Mouse (Mus musculus): ENCODE data around the gene Fasn. TPM values are rescaled to one million over a fixed set of nuclear protein-coding genes. Genes with fewer than 3 reads are reported as not detected.

Fasn gene
- polyA plus RNA-seq, 1 experiment: 61.2 TPM

DNA sequence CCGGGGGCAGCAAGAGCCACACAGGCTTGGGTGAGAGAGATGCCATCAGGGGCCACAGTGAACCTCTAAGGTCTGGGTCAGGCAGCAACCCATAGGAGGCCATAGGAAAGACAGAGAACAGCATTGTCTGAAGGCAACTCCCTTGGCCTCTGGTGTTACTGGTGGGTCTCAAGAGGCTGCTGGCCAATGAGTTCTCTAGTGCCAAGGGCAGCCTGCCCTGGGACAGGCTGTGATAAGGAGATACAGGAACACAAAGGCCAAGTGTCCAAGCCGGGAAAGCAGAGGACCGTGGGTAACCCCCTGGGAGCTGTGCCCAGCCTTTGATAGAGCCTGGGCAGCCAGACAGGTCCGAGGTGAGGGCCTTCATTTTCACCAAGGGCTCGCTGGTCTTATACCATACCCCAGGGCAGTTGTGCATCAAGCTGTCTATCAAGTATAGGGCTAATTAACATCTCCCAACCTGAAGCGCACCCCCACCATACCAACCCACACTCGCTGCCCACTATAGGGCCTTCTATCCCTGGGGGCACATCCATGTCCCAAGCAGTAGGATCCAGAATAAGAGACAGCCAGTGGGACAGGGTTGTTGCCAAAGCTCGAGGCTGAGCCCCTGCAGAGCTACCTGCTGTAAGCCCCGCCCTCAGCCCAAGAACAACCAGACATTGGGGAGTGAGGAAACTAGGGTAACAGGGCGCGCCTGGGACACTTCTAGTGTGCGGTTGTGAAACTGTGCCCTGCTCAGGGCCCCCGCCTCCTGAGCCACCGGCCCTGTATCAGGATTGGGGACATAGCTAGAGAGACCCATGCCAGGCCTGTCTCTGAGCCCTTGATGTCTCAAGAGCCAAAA lies 3.0 kb downstream of the Fasn start:
- TF ChIP-seq POLR2A (IDR thresholded peaks at IDR 0.05; ENCODE audit: low read depth, low read length): no peak
- no peak for TF ChIP-seq CTCF (IDR thresholded peaks at IDR 0.05; ENCODE audit: borderline replicate concordance, insufficient read depth, low read length)
- Histone ChIP-seq H3K27ac (ENCODE audit: insufficient read depth, low read length) (no peak overlapping the region), H3K4me3 (ENCODE audit: insufficient read depth, low read length) (peak overlapping the region; percentile 93), H3K4me1 (ENCODE audit: control insufficient read depth, insufficient read depth, low read length) (peaks cover 4% of the 10 kb centered on the region; the same call in 1 of the 2 replicates)

DNA sequence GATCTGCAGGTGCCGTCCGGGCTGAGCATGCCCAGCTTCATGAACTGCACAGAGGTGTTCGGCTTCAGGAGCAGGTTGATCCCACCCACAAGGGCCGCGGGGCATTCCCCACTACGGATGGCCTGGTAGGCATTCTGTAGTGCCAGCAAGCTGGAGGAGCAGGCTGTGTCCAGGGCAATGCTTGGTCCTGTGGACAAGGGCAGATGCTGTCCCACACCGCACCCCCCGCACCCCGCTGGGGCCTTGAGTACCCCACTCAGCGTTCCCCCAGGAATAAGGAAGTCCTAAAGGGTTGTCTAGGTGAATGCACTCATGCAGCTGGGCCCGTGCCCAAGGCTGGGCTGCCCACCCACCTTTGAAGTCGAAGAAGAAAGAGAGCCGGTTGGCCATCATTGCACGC lies 3.8 kb downstream of the Fasn start:
- peaks cover 2% of the 10 kb centered on the region; the same call in 1 of the 2 replicates for H3K4me1 ChIP-seq (ENCODE audit: control insufficient read depth, insufficient read depth, low read length)
- H3K27ac ChIP-seq (ENCODE audit: insufficient read depth, low read length): no peak overlapping the region
- TF ChIP-seq POLR2A (IDR thresholded peaks at IDR 0.05; ENCODE audit: low read depth, low read length) (no peak), CTCF (IDR thresholded peaks at IDR 0.05; ENCODE audit: borderline replicate concordance, insufficient read depth, low read length) (no peak)
- no peak overlapping the region for H3K4me3 ChIP-seq (ENCODE audit: insufficient read depth, low read length)

DNA sequence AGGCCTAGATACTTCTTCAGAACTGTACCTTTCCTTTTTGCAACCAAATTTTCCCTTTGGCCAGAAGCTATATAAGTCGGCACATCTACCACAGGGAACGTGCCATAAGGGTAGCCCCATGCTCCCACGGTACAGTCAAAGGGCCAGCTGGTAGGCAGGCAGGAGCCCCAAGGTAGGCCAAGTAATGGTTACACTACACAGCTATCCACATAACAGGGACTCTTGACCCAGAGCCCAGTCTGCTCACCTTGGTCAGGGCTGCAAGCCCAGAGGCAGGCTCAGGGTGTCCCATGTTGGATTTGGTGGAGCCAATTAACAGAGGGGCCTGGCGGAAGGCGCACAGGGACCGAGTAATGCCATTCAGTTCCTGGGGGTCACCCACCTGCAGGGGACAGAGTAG lies 4.8 kb downstream of the Fasn start:
- TF ChIP-seq POLR2A (IDR thresholded peaks at IDR 0.05; ENCODE audit: low read depth, low read length) (no peak), CTCF (IDR thresholded peaks at IDR 0.05; ENCODE audit: borderline replicate concordance, insufficient read depth, low read length) (no peak)

DNA sequence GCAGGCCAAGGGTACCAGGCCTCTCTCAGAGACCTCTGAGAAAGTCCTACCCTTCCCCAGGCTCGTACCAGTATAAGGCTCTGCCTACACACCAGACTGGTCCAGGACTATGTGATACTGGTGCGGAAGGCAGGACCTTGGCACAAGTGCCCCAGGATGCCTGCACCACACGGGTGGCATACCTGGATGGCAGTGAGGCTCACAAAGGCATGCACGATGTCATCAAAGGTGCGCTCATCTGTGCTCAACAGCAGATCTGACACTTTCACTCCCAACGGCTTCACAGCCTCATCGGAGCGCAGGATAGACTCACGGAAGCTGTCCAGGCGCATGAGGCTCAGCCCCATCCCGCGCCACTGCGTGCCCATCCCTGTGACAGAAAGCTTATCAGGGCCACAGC lies 6.1 kb downstream of the Fasn start:
- Histone ChIP-seq H3K4me3 (ENCODE audit: insufficient read depth, low read length) (no peak overlapping the region), H3K27ac (ENCODE audit: insufficient read depth, low read length) (no peak overlapping the region), H3K4me1 (ENCODE audit: control insufficient read depth, insufficient read depth, low read length) (no peaks in the 10 kb centered on the region)
- TF ChIP-seq CTCF (IDR thresholded peaks at IDR 0.05; ENCODE audit: borderline replicate concordance, insufficient read depth, low read length): no peak
- no peak for TF ChIP-seq POLR2A (IDR thresholded peaks at IDR 0.05; ENCODE audit: low read depth, low read length)

More for the DNA sequence above, 4.8 kb downstream of the Fasn start:
- Histone ChIP-seq H3K4me1 (ENCODE audit: control insufficient read depth, insufficient read depth, low read length) (no peaks in the 10 kb centered on the region), H3K27ac (ENCODE audit: insufficient read depth, low read length) (no peak overlapping the region), H3K4me3 (ENCODE audit: insufficient read depth, low read length) (no peak overlapping the region)

DNA sequence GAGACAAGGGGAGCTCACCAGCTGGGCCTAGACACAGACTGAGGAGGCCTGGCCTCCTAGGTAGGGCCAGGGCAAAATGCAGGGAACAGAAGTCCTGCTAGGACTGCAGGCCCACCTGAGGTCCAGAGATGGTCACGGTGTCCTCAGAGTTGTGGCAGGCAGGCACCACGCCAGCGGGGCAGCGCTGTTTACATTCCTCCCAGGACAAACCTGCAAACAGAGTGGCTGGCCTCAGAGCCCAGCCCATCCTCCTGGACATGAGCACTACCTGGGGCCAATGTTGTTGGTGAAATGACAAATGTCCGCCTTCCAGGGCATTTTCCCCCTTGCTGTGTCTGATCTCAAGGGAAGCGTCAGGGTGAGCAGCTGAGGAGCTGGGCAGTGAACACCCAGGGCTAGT lies 7.0 kb downstream of the Fasn start:
- no peak overlapping the region for H3K4me3 ChIP-seq (ENCODE audit: insufficient read depth, low read length)
- TF ChIP-seq CTCF (IDR thresholded peaks at IDR 0.05; ENCODE audit: borderline replicate concordance, insufficient read depth, low read length): no peak
- no peak for TF ChIP-seq POLR2A (IDR thresholded peaks at IDR 0.05; ENCODE audit: low read depth, low read length)
- no peak overlapping the region for H3K27ac ChIP-seq (ENCODE audit: insufficient read depth, low read length)
- no peaks in the 10 kb centered on the region for H3K4me1 ChIP-seq (ENCODE audit: control insufficient read depth, insufficient read depth, low read length)

DNA sequence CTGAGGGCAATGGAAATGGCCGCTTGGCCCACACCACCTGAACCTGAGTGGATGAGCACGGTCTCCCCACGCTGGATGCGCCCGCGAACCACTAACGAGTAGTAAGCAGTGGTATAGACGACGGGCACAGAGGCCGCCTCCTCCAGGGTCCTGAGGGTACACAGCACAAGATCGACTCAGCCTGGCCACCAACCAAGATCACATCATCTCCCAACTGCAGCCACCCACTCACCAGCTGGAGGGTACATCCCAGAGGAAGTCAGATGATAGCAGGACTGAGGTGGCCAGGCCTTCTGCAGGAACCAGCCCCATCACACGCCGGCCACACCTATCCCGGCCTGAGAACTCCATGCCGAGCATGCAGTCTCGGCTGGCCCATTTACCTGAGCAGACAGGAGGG lies 12.3 kb downstream of the Fasn start:
- TF ChIP-seq POLR2A (IDR thresholded peaks at IDR 0.05; ENCODE audit: low read depth, low read length): no peak
- TF ChIP-seq CTCF (IDR thresholded peaks at IDR 0.05; ENCODE audit: borderline replicate concordance, insufficient read depth, low read length): no peak
- Histone ChIP-seq H3K4me3 (ENCODE audit: insufficient read depth, low read length) (no peak overlapping the region), H3K4me1 (ENCODE audit: control insufficient read depth, insufficient read depth, low read length) (no peaks in the 10 kb centered on the region), H3K27ac (ENCODE audit: insufficient read depth, low read length) (no peak overlapping the region)

DNA sequence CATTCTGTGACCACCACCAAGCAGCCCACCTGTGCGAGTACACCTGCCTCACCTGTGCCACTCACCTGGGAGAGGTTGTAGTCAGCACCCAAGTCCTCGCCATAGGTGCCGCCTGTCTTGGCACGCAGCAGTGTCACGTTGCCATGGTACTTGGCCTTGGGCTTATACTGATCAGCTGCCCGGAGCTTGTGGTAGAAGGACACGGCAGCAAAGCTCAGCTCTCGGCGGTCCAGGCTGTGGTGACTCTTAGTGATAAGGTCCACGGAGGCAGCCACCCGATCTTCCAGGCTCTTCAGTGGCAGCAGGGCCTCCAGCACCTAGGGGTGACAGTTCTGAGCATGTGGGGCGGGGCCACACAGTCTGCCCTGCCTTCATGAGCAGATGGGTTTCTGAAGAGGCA lies 16.3 kb downstream of the Fasn start:
- no peak for TF ChIP-seq POLR2A (IDR thresholded peaks at IDR 0.05; ENCODE audit: low read depth, low read length)
- no peak for TF ChIP-seq CTCF (IDR thresholded peaks at IDR 0.05; ENCODE audit: borderline replicate concordance, insufficient read depth, low read length)
- no peak overlapping the region for H3K4me3 ChIP-seq (ENCODE audit: insufficient read depth, low read length)
- H3K27ac ChIP-seq (ENCODE audit: insufficient read depth, low read length): no peak overlapping the region
- H3K4me1 ChIP-seq (ENCODE audit: control insufficient read depth, insufficient read depth, low read length): no peaks in the 10 kb centered on the region

DNA sequence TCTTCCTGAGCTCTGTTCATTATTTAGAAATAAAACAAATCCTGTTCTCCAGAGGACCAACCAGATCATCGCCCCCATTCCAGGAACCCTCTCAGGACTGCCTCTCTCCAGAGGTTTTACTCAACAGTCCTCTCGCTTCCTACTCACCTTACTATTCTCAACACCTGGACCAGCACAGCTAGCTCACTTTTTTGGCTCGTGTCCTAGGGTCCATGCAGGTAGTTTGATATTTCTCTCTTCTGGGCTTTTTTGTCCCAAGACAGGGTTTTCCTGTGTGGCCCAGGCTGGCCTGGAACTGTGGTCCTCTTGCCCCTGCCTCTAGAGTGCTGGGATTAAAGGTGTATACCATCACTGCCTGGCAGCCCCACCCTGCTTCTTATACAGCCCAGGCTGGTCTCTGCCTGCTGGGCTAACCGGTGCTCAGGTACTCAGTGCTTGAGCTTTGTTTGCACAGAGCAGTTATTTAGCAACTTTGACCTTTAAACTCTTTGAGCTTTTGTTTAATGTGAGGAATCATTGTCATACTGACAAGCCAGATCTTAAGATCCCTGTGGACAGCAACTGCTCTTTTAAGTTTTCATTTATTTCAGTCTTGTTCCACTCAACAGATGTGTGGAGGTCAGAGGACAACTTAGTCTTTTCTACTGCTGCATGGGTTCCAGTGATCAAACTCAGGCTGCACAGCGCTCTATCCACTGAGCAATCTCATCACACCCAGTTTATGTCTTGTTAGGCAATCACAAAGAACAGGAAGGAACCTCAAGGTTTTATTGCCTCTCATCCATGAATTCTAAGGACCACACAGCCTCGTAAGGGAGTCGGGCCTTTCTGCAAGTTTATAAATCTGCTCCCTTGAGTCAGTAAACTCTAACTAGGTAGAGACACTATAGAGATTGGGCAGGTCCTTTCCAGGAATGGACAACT lies 18.7 kb downstream of the Fasn start:
- no peak overlapping the region for H3K4me3 ChIP-seq (ENCODE audit: insufficient read depth, low read length)

DNA sequence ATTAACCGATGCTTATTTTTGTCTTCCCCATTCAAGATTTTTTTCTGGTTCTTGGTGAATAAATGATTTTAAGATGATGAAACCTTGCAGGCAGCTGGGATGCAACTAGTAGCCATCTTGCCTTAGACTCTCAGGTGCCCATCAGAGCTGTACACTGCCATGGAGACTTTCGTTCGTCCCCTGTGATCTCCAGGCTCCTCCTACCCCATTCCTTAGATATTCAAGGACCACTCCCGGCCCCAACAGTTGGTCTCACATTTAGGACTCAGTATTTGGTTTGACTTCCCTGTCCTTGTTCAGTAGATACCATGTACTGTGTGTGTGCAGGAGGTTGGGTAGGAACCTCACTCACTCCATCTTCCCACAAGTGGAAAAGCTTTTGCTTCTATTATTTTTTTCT lies 19.6 kb downstream of the Fasn start:
- H3K27ac ChIP-seq (ENCODE audit: insufficient read depth, low read length): no peak overlapping the region
- no peak for TF ChIP-seq CTCF (IDR thresholded peaks at IDR 0.05; ENCODE audit: borderline replicate concordance, insufficient read depth, low read length)
- no peak for TF ChIP-seq POLR2A (IDR thresholded peaks at IDR 0.05; ENCODE audit: low read depth, low read length)
- peaks cover 8% of the 10 kb centered on the region; the same call in 1 of the 2 replicates for H3K4me1 ChIP-seq (ENCODE audit: control insufficient read depth, insufficient read depth, low read length)
- no peak overlapping the region for H3K4me3 ChIP-seq (ENCODE audit: insufficient read depth, low read length)

More for the DNA sequence above, 18.7 kb downstream of the Fasn start:
- no peak overlapping the region for H3K27ac ChIP-seq (ENCODE audit: insufficient read depth, low read length)
- TF ChIP-seq POLR2A (IDR thresholded peaks at IDR 0.05; ENCODE audit: low read depth, low read length) (no peak), CTCF (IDR thresholded peaks at IDR 0.05; ENCODE audit: borderline replicate concordance, insufficient read depth, low read length) (no peak)
- 0 out of 2 replicates have a peak, but pooled peaks cover 3% of the 10 kb centered on the region for H3K4me1 ChIP-seq (ENCODE audit: control insufficient read depth, insufficient read depth, low read length)

All from embryonic fibroblast, embryonic 13.5 days (primary cell).